Mouse (Mus musculus): ENCODE data around the gene Kansl1l. TPM values are rescaled to one million over a fixed set of nuclear protein-coding genes. Genes with fewer than 3 reads are reported as not detected.
"Not testable (repeated sequence)": the region's sequence is repeated elsewhere in the genome, so short reads cannot be mapped to it uniquely, and the experiment has no call there.

Gene Kansl1l
- polyA plus RNA-seq, 1 experiment from 2014 or later, result 30.3 TPM

DNA sequence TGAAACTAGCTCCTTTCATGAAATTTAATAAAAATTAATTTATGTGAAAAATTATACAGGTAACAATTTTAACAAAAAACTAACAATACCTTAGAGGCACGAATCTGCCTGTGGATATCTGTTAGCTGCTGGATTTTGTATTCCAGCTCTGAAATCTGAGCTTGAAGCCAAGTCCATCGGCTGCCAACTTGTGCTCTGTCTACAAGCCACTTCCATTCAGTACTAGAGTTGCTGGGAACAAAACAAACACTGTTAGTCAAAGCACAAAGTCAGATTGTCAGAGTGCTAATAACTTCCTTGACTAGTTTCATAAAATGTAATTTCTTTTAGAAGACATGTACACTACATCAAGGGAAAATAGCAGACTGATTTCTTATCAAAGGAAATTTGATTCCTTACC, 39.5 kb downstream of the Kansl1l start:
- WGBS, result 79% methylated on average over 2 of the region's 2 CpGs
- H3K9ac ChIP-seq (replicated peaks), result no peak overlapping the region

GRCm38 (mm10) chr1:66768764-66769163, 48.6 kb downstream of the Kansl1l start:
- Histone ChIP-seq H3K4me3 (replicated peaks) (no peak overlapping the region), H3K9ac (replicated peaks) (no peak overlapping the region), H3K4me2 (no peak overlapping the region), H3K27me3 (no peaks in the 10 kb centered on the region), H3K27ac (no peak overlapping the region), H3K9me3 (no peaks in the 10 kb centered on the region), H3K4me1 (replicated peaks) (no peaks in the 10 kb centered on the region), H3K36me3 (peaks cover 46% of the 10 kb centered on the region)
- ATAC-seq (ENCODE audit: insufficient number of reproducible peaks, insufficient read depth, low FRiP score, low TSS enrichment, low read depth), result no peak
- WGBS, result 92% methylated on average over 1 of the region's 1 CpGs

More for the DNA sequence above, 39.5 kb downstream of the Kansl1l start:
- no peak for ATAC-seq (ENCODE audit: insufficient number of reproducible peaks, insufficient read depth, low FRiP score, low TSS enrichment, low read depth)
- no peak overlapping the region for H3K4me2 ChIP-seq
- no peak overlapping the region for H3K27ac ChIP-seq
- H3K27me3 ChIP-seq, result no peaks in the 10 kb centered on the region
- 0 out of 2 replicates have a peak, but pooled peaks cover 4% of the 10 kb centered on the region for H3K4me1 ChIP-seq (replicated peaks)
- peaks cover 7% of the 10 kb centered on the region; the same call in 1 of the 2 replicates for H3K36me3 ChIP-seq
- no peak overlapping the region for H3K4me3 ChIP-seq (replicated peaks)
- H3K9me3 ChIP-seq, result no peaks in the 10 kb centered on the region

DNA sequence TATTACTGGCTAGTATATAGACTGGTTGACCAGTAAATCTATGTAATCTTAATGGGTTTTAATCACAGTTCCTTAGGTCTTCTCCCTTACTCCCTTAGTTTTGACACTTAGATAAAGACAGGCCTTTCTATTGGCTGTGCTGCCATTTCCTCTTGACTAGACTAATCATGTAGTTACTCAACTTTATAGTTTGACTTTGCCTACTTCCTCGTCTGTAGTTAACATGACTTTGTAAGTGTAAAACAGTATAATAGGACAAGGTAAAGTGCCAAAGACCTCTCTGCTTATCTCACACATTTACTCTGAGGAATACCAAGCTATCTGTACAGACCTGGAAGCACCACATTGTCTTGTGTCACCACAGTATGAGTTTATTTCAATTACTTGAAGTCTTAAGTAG, 86.8 kb downstream of the Kansl1l start:
- 80% methylated on average over 1 of the region's 1 CpGs for WGBS
- ATAC-seq (ENCODE audit: insufficient number of reproducible peaks, insufficient read depth, low FRiP score, low TSS enrichment, low read depth), result no peak

GRCm38 (mm10) chr1:66712859-66713258, 104.5 kb downstream of the Kansl1l start:
- no peaks in the 10 kb centered on the region for H3K9me3 ChIP-seq
- no peak overlapping the region for H3K27ac ChIP-seq
- H3K27me3 ChIP-seq, result no peaks in the 10 kb centered on the region
- ATAC-seq (ENCODE audit: insufficient number of reproducible peaks, insufficient read depth, low FRiP score, low TSS enrichment, low read depth), result no peak
- H3K4me3 ChIP-seq (replicated peaks), result no peak overlapping the region
- no peak overlapping the region for H3K9ac ChIP-seq (replicated peaks)
- no peak overlapping the region for H3K4me2 ChIP-seq
- H3K4me1 ChIP-seq (replicated peaks), result no peaks in the 10 kb centered on the region
- 96% methylated on average over 3 of the region's 3 CpGs for WGBS
- peaks cover 68% of the 10 kb centered on the region for H3K36me3 ChIP-seq

More for the DNA sequence above, 86.8 kb downstream of the Kansl1l start:
- Histone ChIP-seq H3K9me3 (no peaks in the 10 kb centered on the region), H3K9ac (replicated peaks) (no peak overlapping the region), H3K4me3 (replicated peaks) (no peak overlapping the region), H3K36me3 (peaks cover 37% of the 10 kb centered on the region), H3K27ac (no peak overlapping the region), H3K4me2 (no peak overlapping the region), H3K27me3 (no peaks in the 10 kb centered on the region), H3K4me1 (replicated peaks) (no peaks in the 10 kb centered on the region)

DNA sequence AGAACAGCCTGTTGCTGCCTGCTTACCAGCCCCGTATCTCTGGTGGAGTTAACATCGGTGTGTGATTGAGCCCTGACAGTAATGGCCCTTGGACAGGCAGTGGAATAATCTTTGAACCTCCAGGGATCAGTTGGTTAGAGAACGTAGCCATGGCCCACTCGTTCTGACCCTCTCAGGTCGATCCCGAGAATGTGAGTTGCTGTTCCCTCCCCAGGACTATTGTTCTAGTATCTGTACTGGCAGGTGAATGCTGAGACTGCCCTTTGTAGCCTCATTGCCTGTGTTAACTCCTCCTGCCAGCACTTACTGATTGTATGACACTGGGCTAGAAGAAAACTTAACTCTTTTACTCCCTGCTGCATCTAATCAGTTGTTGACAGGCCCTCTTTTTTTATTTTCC, 112.8 kb downstream of the Kansl1l start:
- Histone ChIP-seq H3K4me1 (replicated peaks) (peaks cover 7% of the 10 kb centered on the region), H3K4me2 (no peak overlapping the region), H3K27me3 (no peaks in the 10 kb centered on the region), H3K36me3 (peaks cover 30% of the 10 kb centered on the region), H3K27ac (no peak overlapping the region), H3K9ac (replicated peaks) (no peak overlapping the region), H3K9me3 (no peaks in the 10 kb centered on the region), H3K4me3 (replicated peaks) (no peak overlapping the region)
- 72% methylated on average over 6 of the region's 6 CpGs for WGBS
- no peak for ATAC-seq (ENCODE audit: insufficient number of reproducible peaks, insufficient read depth, low FRiP score, low TSS enrichment, low read depth)

DNA sequence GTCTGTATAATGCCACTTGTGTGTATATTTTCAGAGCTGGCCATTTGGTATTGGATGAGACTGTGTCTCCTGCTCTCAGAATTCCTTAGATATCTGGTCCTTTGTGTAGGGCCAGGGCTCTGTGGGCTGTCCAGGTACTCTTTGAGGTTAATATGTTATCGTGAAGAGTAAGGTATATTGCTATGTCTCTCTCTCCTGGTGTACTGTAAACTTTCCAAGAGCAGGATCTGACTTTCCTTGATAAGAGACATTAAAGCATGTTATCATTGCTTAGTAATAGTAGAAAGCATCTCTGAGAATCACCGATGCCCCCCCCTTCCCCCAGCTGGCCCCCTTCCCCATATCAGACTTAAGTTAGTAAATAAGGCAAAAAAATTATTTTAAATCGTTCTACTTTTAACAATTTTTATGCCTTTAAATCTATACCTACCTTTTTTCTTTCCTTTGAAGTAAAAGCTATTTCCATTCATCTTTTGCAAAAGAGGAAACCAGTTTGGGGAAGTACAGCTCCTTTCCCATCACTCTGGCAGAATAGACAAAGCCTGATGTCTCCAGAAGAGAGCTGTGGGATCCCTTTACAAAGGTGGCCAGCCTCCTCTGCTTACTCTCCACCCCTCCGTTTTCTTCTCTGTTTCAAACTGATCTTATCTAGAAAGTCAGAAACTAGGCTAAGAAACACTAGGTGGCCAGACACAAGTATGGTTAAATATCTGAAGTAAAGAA, 114.6 kb downstream of the Kansl1l start:
- H3K27ac ChIP-seq, result no peak overlapping the region
- peak overlapping the region; percentile 66 for H3K4me2 ChIP-seq
- ATAC-seq (ENCODE audit: insufficient number of reproducible peaks, insufficient read depth, low FRiP score, low TSS enrichment, low read depth), result no peak
- no peaks in the 10 kb centered on the region for H3K27me3 ChIP-seq
- no peak overlapping the region for H3K9ac ChIP-seq (replicated peaks)
- H3K36me3 ChIP-seq, result peaks cover 15% of the 10 kb centered on the region
- no peak overlapping the region for H3K4me3 ChIP-seq (replicated peaks)
- WGBS, result 88% methylated on average over 4 of the region's 4 CpGs
- no peaks in the 10 kb centered on the region for H3K9me3 ChIP-seq
- H3K4me1 ChIP-seq (replicated peaks), result peaks cover 7% of the 10 kb centered on the region

GRCm38 (mm10) chr1:66701576-66701940, 115.8 kb downstream of the Kansl1l start:
- Histone ChIP-seq H3K4me1 (replicated peaks) (peaks cover 7% of the 10 kb centered on the region), H3K36me3 (peaks cover 5% of the 10 kb centered on the region; the same call in 1 of the 2 replicates), H3K4me3 (replicated peaks) (peak overlapping the region; percentile 79), H3K27me3 (no peaks in the 10 kb centered on the region), H3K9ac (replicated peaks) (peak overlapping the region; percentile 83), H3K27ac (no peak overlapping the region), H3K4me2 (peak overlapping the region; percentile 66), H3K9me3 (no peaks in the 10 kb centered on the region)
- 32% methylated on average over 2 of the region's 2 CpGs for WGBS
- ATAC-seq (ENCODE audit: insufficient number of reproducible peaks, insufficient read depth, low FRiP score, low TSS enrichment, low read depth), result no peak

DNA sequence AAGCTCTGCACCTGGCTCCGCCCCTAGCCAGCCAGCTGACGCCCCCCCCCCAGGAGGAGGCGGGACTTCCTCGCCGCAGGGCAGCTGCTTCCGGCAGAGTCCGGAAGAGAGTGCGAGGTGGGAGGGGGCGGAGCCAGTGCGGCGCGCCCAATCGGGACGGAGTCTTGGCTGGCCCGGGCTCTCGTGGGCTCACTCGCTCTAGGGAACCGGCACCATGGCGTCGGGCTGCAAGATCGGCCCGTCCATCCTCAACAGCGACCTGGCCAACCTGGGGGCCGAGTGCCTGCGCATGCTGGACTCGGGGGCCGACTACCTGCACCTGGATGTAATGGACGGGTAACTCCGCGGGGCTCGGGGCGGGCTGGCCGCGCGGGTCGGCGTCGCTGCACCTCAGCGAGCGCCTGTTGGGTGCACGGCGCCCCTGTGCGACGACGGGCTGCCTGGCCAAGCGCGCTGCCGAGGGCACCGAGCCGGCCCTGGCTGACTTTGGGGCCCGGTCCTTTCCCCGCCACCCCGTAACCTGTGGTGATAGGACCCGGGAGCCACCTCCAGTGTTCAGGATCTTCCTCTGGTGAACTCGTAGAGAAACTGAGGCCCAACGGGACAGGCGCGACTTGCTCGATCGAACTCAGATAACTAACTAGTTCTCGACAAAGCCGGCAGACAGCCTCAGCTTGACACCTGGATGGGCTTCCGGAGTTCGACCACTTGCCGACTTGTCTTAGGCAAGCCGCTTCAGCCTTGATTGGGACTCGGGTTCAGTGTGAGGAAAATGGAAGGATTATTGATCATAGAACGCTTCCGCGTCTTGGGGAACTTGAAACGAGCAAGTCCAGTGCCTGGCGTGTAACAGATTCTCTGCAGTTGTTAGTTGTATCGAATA, 116.4 kb downstream of the Kansl1l start, which contains the start of gene Rpe:
Gene Rpe, plus strand, starts transcription at position 139 of the 883 bp plus-strand sequence.
- peaks cover 7% of the 10 kb centered on the region for H3K4me1 ChIP-seq (replicated peaks)
- no peaks in the 10 kb centered on the region for H3K27me3 ChIP-seq
- H3K9ac ChIP-seq (replicated peaks), result peak within 1 kb of the TSS; percentile 83
- 0 out of 2 replicates have a peak, but pooled peaks cover 2% of the 10 kb centered on the region for H3K36me3 ChIP-seq
- WGBS, result under 1% methylated on average over 73 of the region's 73 CpGs
- H3K27ac ChIP-seq, result peak within 1 kb of the TSS; percentile 82
- peak; percentile 100 for ATAC-seq (ENCODE audit: insufficient number of reproducible peaks, insufficient read depth, low FRiP score, low TSS enrichment, low read depth)
- peak within 1 kb of the TSS; percentile 66 for H3K4me2 ChIP-seq
- peak within 1 kb of the TSS; percentile 79 for H3K4me3 ChIP-seq (replicated peaks)
- no peaks in the 10 kb centered on the region for H3K9me3 ChIP-seq

GRCm38 (mm10) chr1:66700149-66700692, 117.1 kb downstream of the Kansl1l start:
- no peak overlapping the region for H3K9ac ChIP-seq (replicated peaks)
- WGBS, result 54% methylated on average over 5 of the region's 5 CpGs
- peak overlapping the region; percentile 66 for H3K4me2 ChIP-seq
- no peaks in the 10 kb centered on the region for H3K27me3 ChIP-seq
- peak overlapping the region; percentile 79 for H3K4me3 ChIP-seq (replicated peaks)
- H3K9me3 ChIP-seq, result no peaks in the 10 kb centered on the region
- peaks cover 7% of the 10 kb centered on the region for H3K4me1 ChIP-seq (replicated peaks)
- ATAC-seq (ENCODE audit: insufficient number of reproducible peaks, insufficient read depth, low FRiP score, low TSS enrichment, low read depth), result no peak
- H3K27ac ChIP-seq, result no peak overlapping the region
- 0 out of 2 replicates have a peak, but pooled peaks cover 2% of the 10 kb centered on the region for H3K36me3 ChIP-seq

DNA sequence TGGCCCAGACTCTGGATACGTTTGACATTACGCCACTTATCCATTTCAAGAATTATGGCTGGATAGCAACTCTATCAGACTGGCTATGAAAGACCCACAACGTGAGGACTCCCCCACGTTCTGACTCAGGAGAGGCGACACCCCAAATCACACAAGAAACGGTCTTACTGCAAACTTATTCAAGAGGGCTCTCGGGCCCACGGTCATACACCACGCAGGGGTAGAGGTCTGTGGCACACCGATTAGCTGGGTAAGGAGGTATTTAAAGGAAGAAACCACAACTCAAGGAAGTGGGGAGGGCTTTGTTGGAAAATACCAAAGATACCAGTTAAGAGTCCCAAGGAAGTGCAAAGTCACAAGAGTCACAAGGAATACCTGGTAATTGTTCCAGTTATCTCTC, 117.7 kb downstream of the Kansl1l start:
- H3K4me1 ChIP-seq (replicated peaks); H3K9me3 ChIP-seq; H3K4me2 ChIP-seq; H3K9ac ChIP-seq (replicated peaks); H3K27me3 ChIP-seq; ATAC-seq (ENCODE audit: insufficient number of reproducible peaks, insufficient read depth, low FRiP score, low TSS enrichment, low read depth); H3K4me3 ChIP-seq (replicated peaks); H3K27ac ChIP-seq; H3K36me3 ChIP-seq: not testable (repeated sequence)
- 87% methylated on average over 10 of the region's 10 CpGs for WGBS

DNA sequence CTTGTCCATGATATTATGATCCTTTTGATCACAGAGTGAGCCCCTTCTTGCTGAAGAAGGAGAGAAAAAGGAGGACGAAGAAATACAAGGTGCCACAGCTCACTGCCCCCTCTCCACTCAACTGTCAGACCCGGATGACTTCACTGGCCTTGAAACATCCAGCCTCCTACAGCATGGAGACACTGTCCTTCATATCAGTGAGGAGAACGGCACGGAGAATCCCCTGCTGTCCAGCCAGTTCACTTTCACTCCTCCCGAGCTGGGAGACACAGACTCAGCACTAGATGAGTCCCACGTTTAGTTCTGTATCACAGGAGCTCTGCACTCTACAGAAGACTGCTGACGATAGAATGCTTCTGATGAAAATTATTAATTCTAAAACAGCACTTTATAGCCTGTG, 122.1 kb downstream of the Kansl1l start:
- H3K4me3 ChIP-seq (replicated peaks), result no peak overlapping the region
- WGBS, result 74% methylated on average over 7 of the region's 7 CpGs
- no peaks in the 10 kb centered on the region for H3K9me3 ChIP-seq

More for the DNA sequence above, 122.1 kb downstream of the Kansl1l start:
- H3K9ac ChIP-seq (replicated peaks), result no peak overlapping the region
- H3K27me3 ChIP-seq, result no peaks in the 10 kb centered on the region
- H3K27ac ChIP-seq, result no peak overlapping the region
- no peaks in the 10 kb centered on the region for H3K4me1 ChIP-seq (replicated peaks)
- ATAC-seq (ENCODE audit: insufficient number of reproducible peaks, insufficient read depth, low FRiP score, low TSS enrichment, low read depth), result no peak
- H3K36me3 ChIP-seq, result no peaks in the 10 kb centered on the region
- no peak overlapping the region for H3K4me2 ChIP-seq

Data from limb, embryonic 12.5 days (tissue).